Mouse (Mus musculus): ENCODE results near the gene Mamstr.

- TF ChIP-seq CTCF (IDR thresholded peaks at IDR 0.05; ENCODE audit: control insufficient read depth, insufficient read depth, insufficient read length) (no peak), USF1 (IDR thresholded peaks at IDR 0.05; ENCODE audit: low read depth) (no peak)
Measured at GRCm38 (mm10) chr7:45640191-45640957, 597 bp downstream of the Mamstr start.
